Mouse (Mus musculus) CH12F3 (cell line): ENCODE measurements at regions not wholly inside any gene's neighbourhood (a gene's known extent, or its start where the extent isn't known, plus 50 kb on each side); places are given as distances from the start of the nearest gene placed in this dataset.
"Not testable (repeated sequence)": the region's sequence is repeated elsewhere in the genome, so short reads cannot be mapped to it uniquely, and the experiment has no call there.

ENCODE experiments used
- in situ Hi-C: fragments of 300-500 bp; cut with MboI; formaldehyde crosslinking; loops from 2 replicates; pipeline ENCODE4 v1.14.3; 2020; ENCODE audit warnings: low sequenced_read_pairs

DNA sequence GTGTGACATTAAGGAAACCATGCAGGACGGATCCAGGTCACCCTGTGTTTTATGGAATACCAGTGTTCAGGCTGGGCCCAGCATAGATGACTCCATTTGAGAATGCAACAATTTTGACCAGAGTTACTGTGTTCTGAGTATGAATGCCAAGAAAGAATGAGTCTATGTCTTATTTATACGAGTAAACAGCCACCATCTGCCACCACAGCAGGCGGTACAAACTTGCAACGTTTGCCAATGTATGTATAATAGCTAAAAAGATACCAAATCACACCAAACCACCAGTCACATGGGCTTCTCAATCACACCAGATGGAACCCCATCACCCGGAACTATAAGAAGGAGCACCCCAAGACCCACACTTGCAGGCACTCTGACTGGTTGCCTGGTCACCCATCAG lies 192.1 kb downstream of the Glrx3 start:
- in situ Hi-C loops, result no loop called here

DNA sequence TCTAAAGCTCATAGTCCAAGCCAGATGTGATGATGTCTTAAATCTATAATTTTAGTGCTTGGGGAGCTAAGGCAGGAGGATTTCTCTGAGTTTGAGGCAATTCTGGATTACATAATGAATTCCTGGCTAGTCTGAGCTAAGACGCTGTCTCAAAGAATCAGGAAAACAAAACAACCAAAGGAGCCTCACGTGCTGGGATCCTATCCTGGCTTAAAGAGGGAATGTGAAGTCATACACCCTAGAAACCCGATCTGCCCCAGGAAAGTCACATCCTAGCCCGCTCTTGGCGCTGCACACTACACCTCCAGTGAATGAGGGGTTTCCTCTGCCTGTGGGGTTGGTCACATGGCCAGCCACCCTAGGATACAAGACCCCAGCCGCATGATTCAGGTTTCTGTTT lies 211.2 kb downstream of the Glrx3 start:
- in situ Hi-C loops, result no loop called here

DNA sequence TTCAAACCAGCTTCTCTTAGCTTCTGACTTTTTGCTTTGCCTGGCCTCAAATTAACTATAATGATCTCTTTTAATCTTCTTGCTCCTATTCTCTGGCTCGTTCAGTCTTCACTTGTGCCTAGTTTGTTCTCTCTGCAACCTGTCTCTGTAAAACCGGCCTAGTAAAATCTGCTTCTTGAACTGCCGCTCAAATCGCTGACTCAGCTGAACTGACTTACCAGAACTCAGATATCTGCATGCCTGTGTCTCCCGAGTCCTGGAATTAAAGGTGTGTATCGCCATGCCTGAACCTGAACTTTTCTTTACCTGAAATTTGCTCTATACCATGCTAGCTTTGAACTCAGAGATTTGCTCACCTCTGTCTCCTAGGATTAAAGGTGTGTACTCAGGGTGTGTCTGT lies 212.2 kb downstream of the Glrx3 start:
- in situ Hi-C loops, result no loop called here

DNA sequence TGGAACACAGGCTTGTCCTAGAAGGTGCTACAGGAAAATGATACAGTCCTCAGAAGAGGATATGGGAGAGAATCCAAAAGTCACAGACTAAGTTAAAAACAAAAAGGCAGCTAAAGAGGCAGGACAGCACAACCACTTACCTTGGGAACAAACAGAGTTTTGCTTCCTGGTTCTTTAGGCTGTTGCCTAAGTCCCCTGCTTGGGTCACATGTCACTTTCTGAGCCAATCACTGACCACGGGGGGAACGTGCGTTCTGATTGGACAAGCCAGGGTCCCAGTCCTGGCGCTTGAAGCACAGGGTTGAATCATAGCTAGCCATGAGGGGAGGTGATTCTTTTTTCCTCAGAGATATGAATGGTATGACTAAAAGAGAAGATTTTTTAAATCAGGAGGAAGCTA lies 216.4 kb downstream of the Glrx3 start:
- in situ Hi-C loops, result no loop called here

DNA sequence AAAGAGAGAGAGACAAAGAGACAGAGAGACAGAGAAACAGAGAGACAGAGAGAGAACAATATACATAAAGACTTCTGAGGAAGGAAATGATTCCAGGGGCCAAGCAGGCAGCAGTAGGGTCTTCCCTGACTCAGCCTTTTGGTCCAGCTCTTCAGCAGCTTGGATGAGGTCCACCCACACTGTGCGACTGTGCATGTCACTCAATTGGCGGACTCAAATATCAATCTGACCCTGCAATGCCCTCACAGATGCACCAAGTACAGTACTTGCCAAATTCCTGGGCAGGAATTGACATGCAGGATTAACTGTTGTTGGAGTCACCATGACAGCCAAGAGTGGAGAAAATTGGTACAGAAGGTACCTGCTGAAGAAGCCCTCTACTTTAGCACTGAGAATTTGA lies 229.8 kb downstream of the Glrx3 start:
- in situ Hi-C loops, result no loop called here

DNA sequence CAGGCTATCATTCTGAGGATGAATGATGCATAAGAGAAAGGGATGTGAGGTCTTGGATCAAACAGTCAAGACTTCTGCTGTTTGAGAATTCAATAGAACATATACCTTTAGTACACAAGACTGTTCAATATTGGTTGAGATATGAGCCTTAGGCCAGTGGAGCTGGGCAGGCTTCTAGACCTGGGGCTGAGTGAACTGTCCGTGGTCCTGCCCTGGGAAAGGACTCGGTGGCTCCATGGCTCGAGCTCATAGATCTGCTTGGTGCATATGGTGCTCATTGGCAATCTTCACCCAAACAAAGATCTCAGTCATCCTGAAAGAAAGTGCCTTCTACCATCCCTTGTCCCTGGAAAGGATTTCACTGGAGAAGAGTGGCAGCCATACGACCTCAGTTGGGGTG lies 233.7 kb downstream of the Glrx3 start:
- in situ Hi-C loops, result no loop called here

DNA sequence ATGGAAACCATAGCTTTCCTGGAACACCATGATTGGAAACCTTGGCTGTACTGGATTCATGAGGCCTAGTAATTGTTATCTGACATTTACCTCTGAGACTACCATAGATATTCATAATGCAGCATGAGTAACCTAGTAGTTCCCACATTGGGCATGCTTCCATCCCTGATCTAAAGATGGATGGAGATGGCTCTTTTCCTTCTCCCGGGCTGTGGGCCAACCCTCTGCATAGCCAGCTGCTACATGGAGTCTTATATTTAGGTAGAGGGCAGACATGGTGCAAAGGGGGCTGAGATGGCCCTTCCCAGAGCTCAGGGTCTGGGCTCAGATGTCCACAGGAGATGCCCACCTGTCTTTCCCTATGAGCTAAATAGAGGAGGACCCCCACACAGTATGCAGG lies 237.2 kb downstream of the Glrx3 start:
- in situ Hi-C loops, result no loop called here

DNA sequence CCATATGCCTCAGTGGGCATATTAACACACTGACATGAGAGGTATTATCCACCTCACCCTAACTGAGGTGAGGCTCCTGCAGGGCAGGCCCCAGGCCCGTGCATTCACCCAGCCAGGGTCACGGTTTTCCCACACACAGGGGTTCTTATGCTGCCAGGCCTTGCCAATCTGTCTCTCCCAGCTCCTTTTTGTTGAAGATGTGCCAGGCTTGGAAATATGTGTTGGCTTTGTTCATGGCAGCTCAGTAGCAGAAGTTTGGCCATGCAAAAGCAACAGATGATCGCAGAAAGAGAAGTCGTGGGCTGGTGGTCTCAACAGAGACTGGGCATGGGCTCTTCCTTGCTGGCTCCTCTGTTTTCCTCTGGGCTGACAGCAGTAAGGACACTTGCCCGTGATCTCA lies 238.0 kb downstream of the Glrx3 start:
- in situ Hi-C loops, result no loop called here

DNA sequence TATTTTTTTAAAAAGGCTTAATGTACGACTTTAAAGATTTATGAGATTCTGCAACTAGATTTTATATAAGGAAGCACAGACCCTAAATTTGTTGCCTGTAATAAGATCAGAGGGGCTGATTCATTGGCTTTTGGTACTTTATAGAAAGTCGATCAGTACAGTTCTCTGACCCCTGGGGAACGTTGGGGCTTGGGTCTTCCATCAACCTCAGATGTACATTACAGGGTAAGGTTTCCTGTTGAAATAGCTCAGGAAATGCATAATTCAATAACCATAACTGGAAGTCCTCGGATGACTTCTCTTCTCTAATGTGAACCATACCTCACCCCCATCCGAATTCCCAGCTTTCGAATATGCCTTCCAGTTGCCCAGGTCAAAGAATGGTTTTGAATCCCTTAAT lies 247.4 kb downstream of the Glrx3 start:
- in situ Hi-C loops, result no loop called here

DNA sequence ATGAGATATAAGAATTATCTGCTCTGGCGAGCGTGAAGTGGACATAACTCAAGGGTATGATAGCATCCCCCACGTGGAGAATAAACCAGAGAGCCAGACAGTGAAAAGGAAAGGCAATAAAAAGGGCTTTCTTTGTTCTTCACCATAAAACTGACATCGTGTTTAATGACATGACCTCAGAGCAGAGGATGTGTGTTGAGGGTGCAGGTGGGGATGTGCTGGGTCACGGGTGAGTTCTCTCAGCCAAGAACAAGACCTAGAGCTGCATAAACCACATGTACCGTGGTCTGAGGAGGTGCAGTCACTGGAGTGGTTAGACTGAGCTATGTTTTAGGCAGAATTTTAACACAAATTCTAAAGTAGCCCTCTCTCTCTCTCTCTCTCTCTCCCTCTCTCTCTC lies 247.9 kb downstream of the Glrx3 start:
- in situ Hi-C loops, result no loop called here

DNA sequence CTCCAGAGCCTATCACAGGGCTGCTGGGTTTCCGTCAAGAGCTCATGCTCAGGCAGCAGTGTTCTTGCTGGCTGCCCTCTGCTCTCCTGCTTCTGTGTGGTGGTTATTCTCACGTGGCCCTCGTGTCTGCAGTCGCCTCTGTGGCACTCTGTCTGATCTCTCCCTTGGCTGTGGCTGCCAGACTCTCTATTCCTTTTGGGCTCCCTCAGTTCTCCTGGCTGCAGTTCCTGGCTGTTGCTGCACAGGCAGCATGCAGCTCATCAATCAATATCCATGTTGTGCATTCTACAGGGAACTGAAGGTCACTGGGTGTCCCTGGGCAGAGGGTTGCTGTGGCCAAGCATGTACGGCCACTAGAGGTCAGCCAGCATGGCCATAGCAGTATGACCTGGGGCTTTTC lies 259.4 kb downstream of the Glrx3 start:
- in situ Hi-C loops, result no loop called here

DNA sequence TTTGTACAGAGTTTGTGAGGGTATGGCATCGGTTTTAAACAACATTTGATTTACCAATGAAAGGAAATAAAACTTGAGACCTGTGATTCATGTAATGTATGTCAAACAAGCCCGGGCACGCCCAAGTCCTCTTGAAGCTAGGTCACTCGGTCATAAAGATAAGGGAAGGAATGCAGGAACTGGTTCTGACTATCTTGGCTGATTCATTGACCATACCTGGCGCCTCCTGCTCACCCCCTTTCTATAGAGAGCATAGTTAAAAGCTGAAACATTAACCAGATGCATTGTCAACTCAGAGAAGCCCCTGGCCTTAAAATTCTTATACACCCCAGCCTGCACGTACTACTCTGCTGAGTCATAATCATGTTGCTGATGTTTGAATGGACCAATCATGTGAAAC lies 261.1 kb downstream of the Glrx3 start:
- in situ Hi-C loops, result not testable (repeated sequence)

DNA sequence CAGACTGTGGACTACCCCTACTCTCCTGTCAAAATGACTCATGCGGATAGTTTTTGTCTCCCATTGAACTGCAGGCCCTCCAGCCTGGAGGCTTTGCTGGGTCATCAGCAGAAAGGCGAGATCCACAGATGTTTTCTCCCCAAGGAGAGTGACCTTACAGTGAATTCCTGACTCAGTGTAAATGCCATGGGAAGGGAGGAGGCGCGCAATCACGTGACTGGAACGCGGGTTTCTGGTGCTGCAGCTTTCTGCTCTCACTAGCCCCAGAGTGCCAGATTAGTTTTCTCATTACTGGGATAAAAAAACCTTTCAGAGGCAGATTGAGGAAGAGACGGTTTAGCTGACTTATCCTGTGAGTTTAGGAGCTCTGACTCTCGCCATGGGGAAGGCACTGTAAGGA lies 275.4 kb downstream of the Glrx3 start:
- in situ Hi-C loops, result no loop called here

DNA sequence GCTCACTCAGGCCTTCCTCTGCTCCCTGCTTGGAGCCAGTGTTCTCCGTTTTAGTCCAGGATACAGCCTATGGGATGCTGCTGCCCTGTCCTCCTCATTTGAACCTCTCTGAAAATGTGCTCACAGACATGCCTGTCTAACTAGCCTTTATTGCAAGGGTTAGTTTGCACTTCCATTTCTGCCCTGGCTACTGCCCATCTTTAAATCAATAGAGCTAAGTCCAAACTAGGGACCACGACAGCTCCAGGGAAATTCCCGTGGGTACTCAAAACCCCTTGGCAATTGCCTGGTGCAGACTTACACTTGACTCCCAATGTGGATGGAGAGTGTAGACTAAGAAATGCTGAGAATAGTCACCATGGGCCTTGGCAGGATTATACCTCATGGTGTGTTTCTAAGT lies 276.4 kb downstream of the Glrx3 start:
- in situ Hi-C loops, result no loop called here

DNA sequence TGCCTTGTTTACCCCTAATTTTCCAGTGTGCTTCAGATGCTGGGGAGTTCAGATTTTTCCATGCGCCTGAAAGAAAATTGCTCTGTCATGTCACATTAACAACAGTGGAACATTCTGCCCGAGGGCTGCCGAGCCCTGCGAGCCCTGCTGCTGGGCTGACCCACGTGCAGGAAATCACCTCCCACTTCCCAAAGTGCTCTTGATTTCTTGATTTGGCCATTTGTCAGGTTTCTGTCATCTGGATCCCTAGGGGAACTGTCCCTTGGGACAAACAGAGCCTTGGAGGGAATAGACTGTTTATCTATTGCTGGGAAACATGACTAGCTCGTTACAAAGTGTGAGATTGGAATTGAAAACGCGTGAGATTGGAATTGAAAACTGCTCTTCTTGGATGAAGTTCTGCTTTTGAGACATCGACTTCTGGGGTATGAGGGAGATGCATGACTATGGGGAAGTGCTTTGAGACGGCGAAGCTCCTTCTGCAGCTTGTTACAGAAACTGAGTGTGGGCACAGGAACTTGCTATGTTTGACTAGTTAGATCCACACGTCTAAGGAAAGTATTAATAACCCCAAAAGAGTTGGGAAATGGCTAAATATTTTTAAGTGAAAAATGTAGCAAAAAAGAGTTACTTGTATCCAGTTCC lies 277.0 kb downstream of the Glrx3 start:
- in situ Hi-C loops, result no loop called here

DNA sequence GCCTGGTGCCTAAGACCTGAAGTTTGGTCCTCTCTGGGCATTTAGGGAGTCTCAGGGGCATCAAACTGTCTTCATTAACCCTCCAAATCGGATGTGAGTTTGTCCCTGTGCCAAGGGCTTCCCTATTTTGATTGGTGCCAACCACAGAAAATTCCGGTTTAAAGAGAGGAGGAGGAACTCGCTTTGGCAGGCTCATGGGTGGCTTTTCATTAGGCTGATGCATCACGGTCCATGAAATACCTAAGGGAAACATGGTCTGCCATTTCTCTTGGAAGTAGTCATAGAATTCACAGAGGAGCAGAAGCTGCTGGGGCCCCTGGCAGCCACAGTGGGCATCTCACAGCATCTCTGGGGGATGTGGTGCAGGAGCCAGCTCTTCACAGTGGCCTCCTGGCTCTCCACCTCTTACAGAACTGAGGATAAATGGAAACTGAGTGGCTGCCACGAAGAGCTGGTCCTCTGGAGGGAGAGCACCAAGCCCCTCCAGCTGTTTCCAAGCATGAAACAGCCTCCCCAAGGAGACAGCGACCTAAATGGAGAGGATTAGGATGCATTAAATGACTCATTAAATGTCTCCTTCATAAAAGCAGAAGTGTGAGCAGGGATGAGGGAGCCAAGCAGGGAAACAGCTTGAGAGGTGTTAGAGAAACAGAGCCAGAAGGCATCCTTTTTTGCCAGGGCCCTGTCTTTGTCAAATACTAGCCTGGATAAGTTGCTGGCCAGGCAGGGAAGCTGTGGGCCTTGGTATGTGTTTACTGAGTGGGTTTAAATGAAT lies 277.9 kb downstream of the Glrx3 start:
- in situ Hi-C loops, result no loop called here

DNA sequence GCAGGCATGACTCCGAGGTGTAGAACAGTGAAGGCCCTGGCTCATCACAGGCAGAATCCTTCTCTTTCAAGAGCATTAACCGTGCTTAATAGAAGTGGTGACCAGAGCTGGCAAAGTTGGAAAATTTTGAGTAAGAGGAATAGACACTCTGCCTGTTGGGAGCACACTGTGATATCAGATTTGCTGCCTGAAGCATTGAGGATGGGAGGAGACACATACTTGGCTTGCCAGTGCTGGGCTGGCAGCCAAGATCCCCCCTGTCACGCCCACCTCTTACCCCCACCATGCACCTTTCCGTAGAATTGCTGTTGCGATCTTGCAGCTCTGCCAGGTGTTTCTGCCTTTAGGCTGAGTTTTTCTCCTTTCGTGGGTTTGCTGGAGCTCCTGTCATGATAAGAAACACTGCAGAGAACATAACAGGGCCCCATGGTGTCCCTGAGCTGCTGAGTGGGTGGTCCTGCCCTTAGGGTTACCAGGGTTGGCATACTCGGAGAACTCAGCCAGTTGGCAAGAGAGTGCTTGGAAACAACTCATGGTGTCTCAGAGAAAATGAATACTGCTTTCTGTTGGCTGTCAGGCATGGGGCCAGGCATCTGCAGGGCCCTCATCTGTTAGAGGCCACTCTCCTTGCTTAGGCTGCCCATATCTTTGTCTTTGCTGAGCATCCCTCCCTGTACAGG lies 286.1 kb downstream of the Glrx3 start:
- in situ Hi-C loops, result no loop called here

DNA sequence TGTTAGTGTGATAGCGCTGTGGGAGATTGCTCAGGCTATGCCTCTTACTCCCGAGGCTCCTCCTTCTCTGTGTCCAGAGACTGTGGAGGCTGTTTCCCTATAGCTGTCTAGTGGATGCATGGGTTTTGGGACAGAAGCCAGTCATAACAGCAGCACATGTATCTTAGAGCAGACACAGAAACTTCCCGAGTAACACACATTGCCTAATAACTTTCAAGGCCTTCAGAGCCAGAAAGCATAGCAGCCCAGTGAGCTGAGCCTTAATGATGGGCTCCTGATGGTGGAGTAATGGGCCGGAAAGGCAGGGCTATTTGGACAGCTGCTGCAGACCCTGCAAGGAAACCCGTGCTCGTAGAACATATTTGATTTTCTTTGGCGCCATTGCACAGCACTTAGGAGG lies 288.6 kb downstream of the Glrx3 start:
- in situ Hi-C loops, result no loop called here

DNA sequence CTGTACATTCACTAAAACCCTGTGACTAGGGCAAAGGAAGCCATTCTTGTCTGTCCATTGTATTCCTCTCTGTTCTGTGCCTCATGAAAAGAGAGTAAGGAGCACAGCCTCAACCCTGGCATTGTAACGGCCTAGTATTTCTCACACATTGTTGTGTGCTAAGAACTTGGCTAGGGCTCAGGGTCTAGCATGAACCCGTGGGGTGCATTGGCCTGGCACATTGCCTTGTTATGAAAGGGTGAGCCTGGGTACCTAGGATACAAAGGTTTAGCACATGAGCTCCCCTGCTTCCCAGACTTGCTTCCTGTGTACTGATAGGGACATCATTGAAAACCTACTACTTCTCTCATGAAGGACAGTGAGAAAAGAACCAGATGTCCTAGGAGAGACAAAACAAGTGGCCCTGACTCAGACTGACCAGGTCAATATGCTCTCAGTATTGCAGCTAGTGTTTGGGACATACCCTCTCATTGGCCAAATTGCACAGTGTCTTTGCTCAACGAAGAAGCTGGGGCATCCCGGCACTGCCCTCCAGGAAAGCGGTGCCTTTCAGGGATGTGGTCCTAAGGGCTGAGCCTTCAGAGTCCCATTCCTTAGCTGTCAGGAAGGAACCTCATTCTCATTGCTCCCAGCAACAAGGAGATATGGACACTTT lies 298.6 kb downstream of the Glrx3 start:
- in situ Hi-C loops, result no loop called here

DNA sequence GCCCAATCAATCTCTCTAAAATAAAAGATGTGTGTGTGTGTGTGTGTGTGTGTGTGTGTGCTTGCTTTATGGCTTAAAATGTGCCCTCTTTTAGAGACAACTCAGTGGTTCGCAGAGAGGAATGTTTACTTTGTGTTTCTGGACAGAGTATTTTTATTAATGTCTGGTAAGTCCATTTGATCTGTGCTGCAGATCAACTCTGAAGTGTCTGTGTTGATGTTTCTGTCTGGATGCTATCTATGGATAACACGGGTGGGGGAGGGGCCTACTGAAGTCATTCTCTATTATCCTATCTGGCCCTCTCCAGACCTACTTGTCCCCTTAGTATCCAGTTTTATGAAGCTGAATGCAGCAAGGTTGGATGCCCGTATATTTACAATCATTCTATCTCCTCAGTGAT lies 304.3 kb downstream of the Glrx3 start:
- in situ Hi-C loops, result no loop called here

DNA sequence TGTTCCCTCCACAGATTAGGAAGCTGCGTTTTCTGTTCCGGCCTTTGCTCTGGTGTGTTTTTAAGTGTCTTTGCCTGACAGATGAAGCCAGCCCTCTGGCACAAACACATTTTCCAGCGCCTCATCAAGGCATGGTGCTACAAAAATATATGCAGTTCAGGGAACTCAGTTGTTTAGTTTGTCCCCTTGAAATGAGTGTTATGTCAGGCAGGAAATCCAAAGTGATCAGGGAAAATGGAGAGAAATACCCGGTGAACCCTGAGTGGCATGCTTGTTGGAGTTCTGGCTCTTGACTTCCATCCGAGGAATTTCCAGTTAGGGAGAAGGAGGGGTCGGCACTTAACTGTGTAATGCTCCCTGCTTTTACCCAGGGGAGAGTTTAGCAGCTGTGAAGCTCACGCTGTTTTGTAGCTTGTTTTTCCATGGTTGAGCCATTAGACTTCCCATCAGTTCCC lies 304.9 kb downstream of the Glrx3 start:
- in situ Hi-C loops, result no loop called here

DNA sequence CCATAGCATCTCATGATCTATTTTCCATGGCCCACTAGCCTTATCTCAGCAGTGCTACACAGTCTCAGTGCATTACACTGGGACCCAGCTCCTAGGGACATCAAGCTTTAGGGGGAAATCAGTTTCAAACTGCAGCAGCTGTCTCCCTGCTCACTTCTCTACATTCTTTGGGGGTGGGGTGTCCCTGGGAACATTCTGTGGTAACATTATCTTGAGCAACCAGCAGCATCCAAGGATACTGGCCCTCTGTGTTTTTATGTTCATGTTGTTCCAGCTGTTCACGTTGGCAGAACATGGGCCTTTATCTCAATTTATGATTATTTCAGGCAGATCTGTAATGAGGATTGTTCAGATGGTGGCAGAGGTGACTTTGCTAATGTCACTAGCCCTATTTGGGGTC lies 308.2 kb downstream of the Glrx3 start:
- in situ Hi-C loops, result no loop called here
